Mouse (Mus musculus) liver, embryonic 14.5 days (tissue): Measurements from ENCODE around the gene Ankrd33.

Experiments used
- CTCF ChIP-seq: IDR thresholded peaks from 2 replicates; pipeline ENCODE4 v1.5.1; 2016; ENCODE audit warnings: antibody characterized with exemption, low read depth, control low read depth
- EP300 ChIP-seq: IDR thresholded peaks from 2 replicates; pipeline ENCODE4 v1.6.1; 2016; ENCODE audit warnings: antibody characterized with exemption, low read depth

DNA sequence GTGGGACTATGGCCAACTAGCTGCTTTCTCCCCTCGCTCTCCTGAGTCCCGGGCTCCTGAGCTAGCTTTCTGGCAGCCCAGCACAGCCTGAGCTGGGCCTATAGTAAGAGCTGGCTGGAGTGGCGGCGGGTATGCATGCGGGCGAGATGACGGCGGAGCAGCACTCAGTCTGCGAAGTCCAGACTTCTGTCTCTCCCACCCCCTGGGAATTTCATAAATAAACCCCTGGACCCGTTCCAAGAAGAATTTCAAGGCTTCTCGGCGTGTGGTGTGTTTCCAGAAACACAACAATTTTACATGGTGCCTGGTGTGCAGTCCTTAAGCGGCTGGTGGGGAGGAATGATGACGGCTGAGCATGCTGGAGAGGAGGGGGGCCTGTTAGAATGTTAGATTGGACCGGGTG lies 47.5 kb downstream of the Ankrd33 start:
- TF ChIP-seq CTCF, result no peak
- TF ChIP-seq EP300, result no peak
